Mouse (Mus musculus) intestine, embryonic 14.5 days (tissue): ENCODE data around the gene Edar. TPM values are rescaled to one million over a fixed set of nuclear protein-coding genes. Genes with fewer than 3 reads are reported as not detected.

Source experiments
- ATAC-seq: fragments of 200-750 bp; cut with Nextera tagmentation; replicated peaks from 2 replicates; pipeline ENCODE4 v1.8.0; 2017; ENCODE audit warnings: low read depth, moderate number of reproducible peaks, moderate TSS enrichment, moderate library complexity; ENCODE audit not compliant: low FRiP score, low TSS enrichment
- DNase-seq: peaks from one replicate; pipeline ENCODE4 v3.0.0-alpha.2; 2018; ENCODE audit warnings: low spot score
- H3K27ac ChIP-seq: fragments of 300-500 bp; sonication (generic); 2 replicates; pipeline ENCODE4 v1.5.1; 2014; ENCODE audit warnings: low read depth, mild to moderate bottlenecking, control low read depth
- H3K27me3 ChIP-seq: fragments of 300-500 bp; sonication (generic); replicated peaks from 2 replicates; pipeline ENCODE4 v1.6.1; 2014; ENCODE audit warnings: low read length, control low read depth; ENCODE audit not compliant: control insufficient read depth, insufficient read depth
- H3K36me3 ChIP-seq: fragments of 300-500 bp; sonication (generic); 2 replicates; pipeline ENCODE4 v1.6.1; 2014; ENCODE audit warnings: low read length, control low read depth; ENCODE audit not compliant: control insufficient read depth, insufficient read depth
- H3K4me1 ChIP-seq: fragments of 300-500 bp; sonication (generic); replicated peaks from 2 replicates; pipeline ENCODE4 v1.6.1; 2014; ENCODE audit warnings: low read length, control low read depth, mixed read lengths; ENCODE audit not compliant: control insufficient read depth, insufficient read depth
- H3K4me2 ChIP-seq: fragments of 300-500 bp; sonication (generic); 2 replicates; pipeline ENCODE4 v1.6.1; 2014; ENCODE audit warnings: low read length
- H3K4me3 ChIP-seq: fragments of 300-500 bp; sonication (generic); 2 replicates; pipeline ENCODE4 v1.5.1; 2014; ENCODE audit warnings: low read depth, low read length, control low read depth, mixed read lengths
- H3K9ac ChIP-seq: fragments of 300-500 bp; sonication (generic); 2 replicates; pipeline ENCODE4 v1.6.1; 2014; ENCODE audit warnings: mild to moderate bottlenecking, low read length
- H3K9me3 ChIP-seq: fragments of 300-500 bp; sonication (generic); 2 replicates; pipeline ENCODE4 v1.6.1; 2016; ENCODE audit warnings: low read length, control low read depth; ENCODE audit not compliant: control insufficient read depth
- WGBS: fragments of 180-500 bp; shearing (Covaris S2); extraction: QIAGEN DNeasy Blood & Tissue Kit; methylation state at CpG from one replicate; pipeline ENCODE4 v1.1.7; 2014; 5-methylcytosine and 5-hydroxymethylcytosine counted together
- polyA plus RNA-seq: library from polyadenylated mRNA; unstranded; fragments of >200 nt; fragmentation: Nextera tagmentation; extraction: Ambion mirVana; gene quantifications from 2 replicates; pipeline ENCODE4 v1.2.1, GENCODE M21; 2014

Edar gene
- polyA plus RNA-seq, 1 experiment from 2014 or later, result 0.72 TPM

DNA sequence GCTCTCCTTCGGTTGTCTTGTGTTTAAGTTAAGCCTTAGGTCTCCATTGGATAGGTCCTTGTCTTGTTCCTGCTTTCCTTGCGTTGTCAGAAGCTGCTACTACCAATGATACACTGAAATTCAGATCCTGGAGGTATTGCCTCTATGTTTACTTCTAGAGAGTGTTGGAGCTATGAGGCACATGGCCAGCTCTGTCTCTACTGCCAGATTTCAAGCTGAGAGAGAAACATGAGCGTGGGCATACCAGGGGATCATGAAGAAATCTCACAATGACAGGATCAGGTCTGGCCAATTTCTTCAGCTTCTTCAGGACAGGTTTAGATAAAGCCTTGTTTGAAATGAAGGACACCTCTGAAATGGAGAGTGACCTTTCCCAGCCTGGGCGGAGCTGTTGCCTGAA, 23.5 kb upstream of the Edar start:
- WGBS, result 81% methylated on average over 4 of the region's 4 CpGs
- no peaks in the 10 kb centered on the region for H3K4me1 ChIP-seq
- ATAC-seq, result no peak
- no peak overlapping the region for H3K4me2 ChIP-seq
- H3K9ac ChIP-seq, result no peak overlapping the region
- no peak overlapping the region for H3K4me3 ChIP-seq
- H3K9me3 ChIP-seq, result no peaks in the 10 kb centered on the region
- H3K27me3 ChIP-seq, result no peaks in the 10 kb centered on the region
- no peak overlapping the region for H3K27ac ChIP-seq
- no peaks in the 10 kb centered on the region for H3K36me3 ChIP-seq
- no peak for DNase-seq

GRCm38 (mm10) chr10:58691051-58691450, 15.6 kb upstream of the Edar start:
- Histone ChIP-seq H3K9ac (no peak overlapping the region), H3K9me3 (no peaks in the 10 kb centered on the region), H3K4me3 (no peak overlapping the region), H3K4me1 (no peaks in the 10 kb centered on the region), H3K36me3 (no peaks in the 10 kb centered on the region), H3K27me3 (no peaks in the 10 kb centered on the region), H3K27ac (no peak overlapping the region), H3K4me2 (no peak overlapping the region)
- no peak for ATAC-seq
- no peak for DNase-seq
- 78% methylated on average over 6 of the region's 7 CpGs for WGBS

GRCm38 (mm10) chr10:58679298-58679697, 3.8 kb upstream of the Edar start:
- Histone ChIP-seq H3K9me3 (no peaks in the 10 kb centered on the region), H3K4me2 (no peak overlapping the region), H3K27me3 (no peaks in the 10 kb centered on the region), H3K9ac (no peak overlapping the region), H3K4me3 (no peak overlapping the region), H3K36me3 (no peaks in the 10 kb centered on the region), H3K4me1 (no peaks in the 10 kb centered on the region), H3K27ac (no peak overlapping the region)
- WGBS, result 80% methylated on average over 6 of the region's 6 CpGs
- DNase-seq (no peak), ATAC-seq (no peak)

DNA sequence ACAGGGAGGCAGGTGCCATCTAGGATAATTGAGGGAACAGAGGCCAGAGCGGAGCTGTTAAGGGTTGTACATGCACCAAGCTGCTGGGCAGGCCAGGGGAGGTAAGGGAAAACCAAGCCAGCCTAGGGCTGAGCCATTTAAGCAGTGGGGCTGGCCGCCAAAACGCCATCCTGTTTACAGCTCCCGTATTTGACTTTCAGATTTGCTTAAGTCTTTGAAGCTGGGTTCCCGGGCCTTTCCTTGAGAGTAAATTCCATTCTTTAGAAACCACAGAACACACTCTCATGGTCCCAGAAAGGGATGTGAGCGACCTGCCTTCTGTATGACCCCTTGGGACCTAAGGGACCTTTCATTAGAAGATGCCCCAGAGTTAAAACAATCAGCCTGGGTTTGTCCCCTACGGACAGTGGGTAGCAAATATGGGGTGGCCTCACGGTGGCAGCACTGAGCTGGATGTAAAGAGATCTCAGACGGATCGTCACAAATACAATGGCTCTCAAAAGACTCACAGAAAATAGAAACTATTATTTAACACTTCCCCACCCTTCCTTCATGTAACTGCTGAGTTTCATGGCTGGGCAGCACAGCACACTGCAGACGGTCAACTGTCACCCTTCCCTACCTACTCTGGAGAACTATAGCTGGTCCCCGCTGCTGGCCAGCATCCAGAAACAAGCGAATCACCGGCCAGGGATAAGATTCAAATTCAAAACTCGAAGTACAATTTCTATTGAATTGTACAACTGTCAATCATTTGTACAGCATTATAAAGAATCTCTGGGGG, 2.0 kb downstream of the Edar start:
- no peak overlapping the region for H3K4me3 ChIP-seq
- no peaks in the 10 kb centered on the region for H3K4me1 ChIP-seq
- ATAC-seq, result no peak
- H3K27me3 ChIP-seq, result no peaks in the 10 kb centered on the region
- H3K9me3 ChIP-seq, result no peaks in the 10 kb centered on the region
- H3K36me3 ChIP-seq, result no peaks in the 10 kb centered on the region
- 36% methylated on average over 15 of the region's 15 CpGs for WGBS
- H3K4me2 ChIP-seq, result no peak overlapping the region
- peak; percentile 77 for DNase-seq
- H3K9ac ChIP-seq, result no peak overlapping the region
- H3K27ac ChIP-seq, result no peak overlapping the region

DNA sequence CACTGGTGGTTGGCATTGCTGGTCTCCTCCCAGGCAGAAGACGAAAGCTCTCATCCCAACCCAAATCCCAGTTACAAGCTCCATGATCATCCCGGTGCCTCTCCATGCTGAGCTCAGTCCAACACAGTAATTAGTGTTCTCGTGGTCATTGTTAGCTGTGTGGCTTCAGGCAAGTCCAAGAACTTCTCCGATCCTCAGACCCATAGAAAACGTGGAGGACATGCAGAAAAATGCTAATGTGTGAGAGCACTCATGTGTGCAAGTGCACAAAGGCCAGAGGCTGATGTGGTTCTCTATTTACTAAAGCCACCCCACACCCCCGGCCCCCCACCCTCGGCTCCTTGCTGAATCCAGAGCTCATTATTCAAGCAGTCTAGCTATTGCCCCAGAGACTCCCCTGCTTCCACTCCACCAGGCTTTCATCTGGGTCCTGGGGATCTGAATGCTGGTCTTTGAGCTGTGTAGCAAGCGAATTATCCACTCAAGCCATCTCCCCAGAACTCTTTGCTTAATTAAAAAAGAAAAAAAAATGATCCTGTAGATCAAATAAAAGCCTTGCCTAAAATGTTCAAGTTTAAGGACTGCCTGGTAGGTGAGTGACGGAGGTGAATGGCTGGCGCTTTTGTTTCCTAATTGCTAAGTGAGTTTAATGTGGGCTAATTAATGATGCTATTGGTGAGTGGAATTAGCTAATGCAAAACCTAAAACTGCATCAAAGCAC, 2.7 kb downstream of the Edar start:
- no peaks in the 10 kb centered on the region for H3K36me3 ChIP-seq
- H3K27me3 ChIP-seq, result no peaks in the 10 kb centered on the region
- ATAC-seq, result no peak
- no peaks in the 10 kb centered on the region for H3K9me3 ChIP-seq
- 73% methylated on average over 10 of the region's 10 CpGs for WGBS
- no peak overlapping the region for H3K4me2 ChIP-seq
- H3K4me3 ChIP-seq, result no peak overlapping the region
- H3K9ac ChIP-seq, result no peak overlapping the region
- DNase-seq, result no peak
- H3K4me1 ChIP-seq, result no peaks in the 10 kb centered on the region
- no peak overlapping the region for H3K27ac ChIP-seq

GRCm38 (mm10) chr10:58663868-58664267, 11.6 kb downstream of the Edar start:
- no peak overlapping the region for H3K4me3 ChIP-seq
- H3K27me3 ChIP-seq, result no peaks in the 10 kb centered on the region
- H3K4me2 ChIP-seq, result no peak overlapping the region
- DNase-seq (no peak), ATAC-seq (no peak)
- H3K9ac ChIP-seq, result no peak overlapping the region
- no peaks in the 10 kb centered on the region for H3K36me3 ChIP-seq
- no peaks in the 10 kb centered on the region for H3K9me3 ChIP-seq
- no peaks in the 10 kb centered on the region for H3K4me1 ChIP-seq
- no peak overlapping the region for H3K27ac ChIP-seq
- 90% methylated on average over 5 of the region's 5 CpGs for WGBS

DNA sequence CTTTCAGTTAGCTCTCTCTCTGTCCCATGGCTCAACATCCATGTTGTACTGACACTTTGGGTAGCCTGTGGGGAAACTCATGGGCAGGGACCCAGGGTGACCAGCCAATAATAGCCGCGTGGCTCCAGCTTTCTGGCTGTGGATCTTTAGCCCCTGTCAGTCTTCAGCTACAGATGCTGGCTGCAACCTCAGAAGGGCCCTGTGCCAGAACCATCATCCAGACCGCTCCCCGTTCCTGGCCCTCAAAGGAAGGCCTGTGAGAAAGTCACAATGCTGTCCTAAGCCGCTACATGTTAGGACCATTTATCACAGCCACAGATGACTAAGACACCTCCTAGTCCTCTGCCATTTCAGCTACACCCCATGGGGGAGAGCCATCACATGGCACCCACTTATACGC, 12.0 kb downstream of the Edar start:
- Histone ChIP-seq H3K27me3 (no peaks in the 10 kb centered on the region), H3K9me3 (no peaks in the 10 kb centered on the region), H3K4me3 (no peak overlapping the region), H3K4me1 (no peaks in the 10 kb centered on the region), H3K4me2 (no peak overlapping the region), H3K36me3 (no peaks in the 10 kb centered on the region), H3K9ac (no peak overlapping the region), H3K27ac (no peak overlapping the region)
- ATAC-seq (no peak), DNase-seq (no peak)
- 83% methylated on average over 6 of the region's 6 CpGs for WGBS

DNA sequence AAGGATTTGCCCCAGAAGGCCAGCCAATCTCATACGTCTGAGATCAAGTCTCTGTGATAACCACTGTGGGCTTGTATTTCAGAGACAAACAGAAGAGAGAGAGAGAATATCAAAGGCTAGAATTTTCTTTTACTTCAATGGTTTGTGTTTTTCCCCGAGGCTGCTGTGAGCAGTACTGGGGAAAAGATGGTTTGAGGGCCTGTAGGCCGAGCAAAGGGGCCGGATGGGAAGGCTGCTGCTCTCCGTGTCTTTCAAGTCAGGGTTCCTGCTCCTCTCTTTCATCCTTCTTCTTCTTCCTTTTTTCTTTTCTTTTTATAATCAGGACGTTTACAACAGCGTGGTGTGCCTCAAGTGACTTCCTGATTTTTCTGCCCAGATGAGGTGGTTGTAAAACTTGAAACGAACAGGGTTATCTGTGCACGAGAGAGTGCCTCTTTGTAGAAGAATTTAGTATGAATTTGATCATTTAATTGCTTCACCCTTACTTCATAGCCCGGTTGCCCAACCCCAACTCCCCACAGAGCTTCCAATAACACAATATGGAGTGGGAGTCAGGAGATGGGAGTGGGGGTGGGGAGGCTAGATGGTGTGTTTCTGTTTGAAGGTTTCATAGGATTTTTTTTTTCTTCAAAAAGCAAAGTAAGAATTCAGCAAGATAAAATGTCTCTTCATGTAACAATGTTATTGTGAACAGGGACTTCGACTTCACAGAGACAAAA, 16.0 kb downstream of the Edar start:
- H3K36me3 ChIP-seq, result no peaks in the 10 kb centered on the region
- H3K4me3 ChIP-seq, result no peak overlapping the region
- no peak for DNase-seq
- no peak overlapping the region for H3K9ac ChIP-seq
- WGBS, result 57% methylated on average over 11 of the region's 11 CpGs
- no peaks in the 10 kb centered on the region for H3K9me3 ChIP-seq
- ATAC-seq, result no peak
- no peak overlapping the region for H3K4me2 ChIP-seq
- H3K27me3 ChIP-seq, result no peaks in the 10 kb centered on the region
- H3K4me1 ChIP-seq, result no peaks in the 10 kb centered on the region
- H3K27ac ChIP-seq, result no peak overlapping the region
